Mouse (Mus musculus): Measurements from ENCODE around the gene Elp4. TPM values are rescaled to one million over a fixed set of nuclear protein-coding genes. Genes with fewer than 3 reads are reported as not detected.

Elp4 gene
- polyA plus RNA-seq, 1 experiment: 7.4 TPM

DNA sequence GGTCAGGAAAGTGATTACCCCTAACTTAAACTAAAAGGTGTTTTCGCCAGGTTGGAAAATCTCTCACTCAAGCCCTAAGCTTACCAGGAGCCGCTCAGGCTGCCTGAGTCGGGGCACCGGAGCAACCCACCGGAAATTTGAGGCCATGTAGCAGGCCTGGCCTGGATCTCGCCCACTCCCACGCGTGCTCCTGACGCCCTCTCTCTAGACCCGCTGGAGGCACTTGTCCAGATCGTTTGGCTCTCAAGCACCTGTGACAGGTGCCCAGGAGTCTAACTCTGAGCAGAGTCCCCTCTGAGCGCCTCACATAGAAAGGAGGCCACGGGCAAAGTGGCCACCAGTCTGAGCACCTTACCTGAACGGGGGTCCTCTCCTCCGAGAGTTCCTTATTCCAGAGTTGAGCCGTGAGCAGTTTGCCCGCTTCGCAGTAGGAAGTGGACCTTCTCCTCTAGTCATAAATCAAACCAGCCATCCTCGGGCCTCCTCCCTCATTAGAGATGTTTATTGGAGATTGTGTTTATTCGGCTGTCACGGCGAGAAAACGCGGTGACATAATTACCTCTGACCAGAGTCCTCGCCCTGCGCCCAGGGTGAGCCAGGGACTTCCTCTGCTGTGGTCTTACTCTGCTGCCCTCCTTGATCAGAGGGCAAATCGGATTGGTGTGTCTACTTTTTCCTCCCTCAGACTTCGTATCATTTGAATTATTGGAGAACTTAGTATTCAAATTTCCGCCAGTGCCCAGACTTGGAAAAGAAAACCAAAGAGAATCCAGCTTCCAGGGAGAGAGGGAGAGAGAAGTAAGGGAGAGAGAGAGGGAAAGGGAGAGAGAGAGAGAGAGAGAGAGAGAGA lies 234.3 kb downstream of the Elp4 start:
- H3K4me1 ChIP-seq (ENCODE audit: control insufficient read depth, insufficient read depth, low read length): peaks cover 16% of the 10 kb centered on the region
- no peak for TF ChIP-seq POLR2A (IDR thresholded peaks at IDR 0.05; ENCODE audit: borderline replicate concordance, low read depth, low read length)
- no peak for TF ChIP-seq CTCF (IDR thresholded peaks at IDR 0.05; ENCODE audit: low read depth, low read length)
- H3K27ac ChIP-seq (ENCODE audit: insufficient read depth, low read depth, low read length): no peak overlapping the region

GRCm38 (mm10) chr2:105669371-105669861 lies 234.9 kb downstream of the Elp4 start:
- Histone ChIP-seq H3K4me1 (ENCODE audit: control insufficient read depth, insufficient read depth, low read length) (peaks cover 13% of the 10 kb centered on the region), H3K4me3 (ENCODE audit: insufficient read depth, low read length) (peak overlapping the region; percentile 15; the same call in 1 of the 2 replicates), H3K27ac (ENCODE audit: insufficient read depth, low read depth, low read length) (no peak overlapping the region)
- TF ChIP-seq CTCF (IDR thresholded peaks at IDR 0.05; ENCODE audit: low read depth, low read length) (no peak), POLR2A (IDR thresholded peaks at IDR 0.05; ENCODE audit: borderline replicate concordance, low read depth, low read length) (no peak)

More for the DNA sequence above, 234.3 kb downstream of the Elp4 start:
- no peak overlapping the region for H3K4me3 ChIP-seq (ENCODE audit: insufficient read depth, low read length)

- no peak within 1 kb of the TSS for H3K27ac ChIP-seq (ENCODE audit: insufficient read depth, low read depth, low read length)
- TF ChIP-seq POLR2A (IDR thresholded peaks at IDR 0.05; ENCODE audit: borderline replicate concordance, low read depth, low read length): no peak
- TF ChIP-seq CTCF (IDR thresholded peaks at IDR 0.05; ENCODE audit: low read depth, low read length): no peak
- H3K4me1 ChIP-seq (ENCODE audit: control insufficient read depth, insufficient read depth, low read length): peaks cover 9% of the 10 kb centered on the region; the same call in 1 of the 2 replicates
- H3K4me3 ChIP-seq (ENCODE audit: insufficient read depth, low read length): peak within 1 kb of the TSS; percentile 23
These were observed 235.8 kb downstream of the Elp4 start, which contains the start of gene Pax6 for GRCm38 (mm10) chr2:105668271-105669270. Pax6 (plus strand) TSS chr2:105668900.

DNA sequence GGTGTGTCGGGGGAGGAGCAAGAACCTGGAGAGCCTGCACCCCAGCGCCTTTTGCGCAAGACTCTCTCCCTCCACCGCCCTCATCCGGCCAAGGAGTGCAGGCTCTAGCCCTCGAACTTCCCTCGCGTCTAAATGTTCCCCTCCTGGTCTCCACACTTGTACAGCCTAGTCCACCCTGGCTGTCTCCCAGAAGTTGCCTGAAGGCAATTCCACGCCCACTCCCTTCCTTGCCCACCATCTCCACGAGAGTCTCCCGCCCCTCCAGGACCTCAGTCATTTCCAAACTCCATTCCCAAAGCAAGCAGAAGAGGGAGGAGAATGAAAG lies 236.8 kb downstream of the Elp4 start:
- H3K4me3 ChIP-seq (ENCODE audit: insufficient read depth, low read length): no peak overlapping the region
- no peak overlapping the region for H3K27ac ChIP-seq (ENCODE audit: insufficient read depth, low read depth, low read length)
- no peak for TF ChIP-seq CTCF (IDR thresholded peaks at IDR 0.05; ENCODE audit: low read depth, low read length)
- peaks cover 7% of the 10 kb centered on the region; the same call in 1 of the 2 replicates for H3K4me1 ChIP-seq (ENCODE audit: control insufficient read depth, insufficient read depth, low read length)

GRCm38 (mm10) chr2:105666763-105667625 lies 237.4 kb downstream of the Elp4 start:
- Histone ChIP-seq H3K27ac (ENCODE audit: insufficient read depth, low read depth, low read length) (no peak overlapping the region), H3K4me3 (ENCODE audit: insufficient read depth, low read length) (no peak overlapping the region)
- TF ChIP-seq CTCF (IDR thresholded peaks at IDR 0.05; ENCODE audit: low read depth, low read length) (no peak), POLR2A (IDR thresholded peaks at IDR 0.05; ENCODE audit: borderline replicate concordance, low read depth, low read length) (no peak)

DNA sequence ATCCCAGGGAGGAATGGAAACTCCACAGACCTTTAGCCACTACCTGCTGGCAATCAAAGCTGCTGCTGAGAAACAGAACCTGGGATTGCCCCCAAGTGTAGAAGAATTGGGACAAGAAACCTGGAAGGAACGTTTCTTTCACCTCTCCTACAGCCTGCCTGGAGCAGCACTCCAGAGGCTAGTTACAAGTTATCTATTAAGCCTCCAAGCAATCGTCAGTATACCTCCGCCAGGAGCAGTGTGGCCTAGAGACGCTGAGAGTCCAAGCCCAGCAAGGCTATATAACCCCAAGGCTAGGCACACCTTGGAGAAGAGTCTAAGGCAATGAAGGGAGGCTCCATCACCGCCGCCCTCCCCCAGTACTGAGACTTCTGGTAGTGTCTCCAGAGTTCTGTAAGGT lies 238.0 kb downstream of the Elp4 start:
- TF ChIP-seq POLR2A (IDR thresholded peaks at IDR 0.05; ENCODE audit: borderline replicate concordance, low read depth, low read length) (no peak), CTCF (IDR thresholded peaks at IDR 0.05; ENCODE audit: low read depth, low read length) (no peak)
- Histone ChIP-seq H3K27ac (ENCODE audit: insufficient read depth, low read depth, low read length) (no peak overlapping the region), H3K4me1 (ENCODE audit: control insufficient read depth, insufficient read depth, low read length) (peaks cover 7% of the 10 kb centered on the region; the same call in 1 of the 2 replicates), H3K4me3 (ENCODE audit: insufficient read depth, low read length) (no peak overlapping the region)

More at GRCm38 (mm10) chr2:105666763-105667625, 237.4 kb downstream of the Elp4 start:
- H3K4me1 ChIP-seq (ENCODE audit: control insufficient read depth, insufficient read depth, low read length): peaks cover 7% of the 10 kb centered on the region; the same call in 1 of the 2 replicates

DNA sequence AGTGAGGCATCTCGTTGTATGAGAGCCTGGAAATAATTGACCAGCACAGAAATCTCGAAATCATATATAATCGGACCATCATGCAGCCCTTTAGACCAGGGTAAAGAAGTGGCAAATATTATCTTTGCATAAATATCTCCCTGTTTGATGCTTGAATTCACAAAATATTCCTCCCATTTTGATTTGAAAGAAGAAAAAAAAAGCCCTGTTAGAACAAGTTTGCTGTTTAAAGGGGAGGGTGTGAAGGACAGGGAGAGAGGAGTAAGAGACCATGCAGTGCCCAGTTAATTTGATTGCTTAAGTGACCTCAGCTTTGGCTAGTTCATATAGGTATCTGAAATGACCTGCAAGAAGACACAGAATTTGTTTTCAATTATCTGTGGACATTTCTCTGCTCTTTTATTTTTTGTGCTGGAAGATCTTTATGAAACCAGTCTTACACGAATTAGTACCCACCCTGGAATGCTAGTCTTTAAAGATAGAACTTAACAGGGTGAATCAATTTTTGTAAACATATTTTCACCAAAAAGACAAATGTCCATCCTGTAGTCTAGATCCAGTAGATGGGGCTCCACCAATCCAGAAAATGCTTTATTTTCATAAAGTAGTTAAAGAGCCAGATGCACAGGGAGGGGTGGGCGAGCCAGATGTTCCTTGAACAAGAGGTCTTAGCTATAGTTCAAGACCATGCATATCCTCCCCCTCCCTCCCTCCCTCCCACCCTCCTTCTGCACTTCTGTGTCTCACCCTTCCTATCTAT lies 238.7 kb downstream of the Elp4 start:
- H3K4me1 ChIP-seq (ENCODE audit: control insufficient read depth, insufficient read depth, low read length): peaks cover 7% of the 10 kb centered on the region; the same call in 1 of the 2 replicates

DNA sequence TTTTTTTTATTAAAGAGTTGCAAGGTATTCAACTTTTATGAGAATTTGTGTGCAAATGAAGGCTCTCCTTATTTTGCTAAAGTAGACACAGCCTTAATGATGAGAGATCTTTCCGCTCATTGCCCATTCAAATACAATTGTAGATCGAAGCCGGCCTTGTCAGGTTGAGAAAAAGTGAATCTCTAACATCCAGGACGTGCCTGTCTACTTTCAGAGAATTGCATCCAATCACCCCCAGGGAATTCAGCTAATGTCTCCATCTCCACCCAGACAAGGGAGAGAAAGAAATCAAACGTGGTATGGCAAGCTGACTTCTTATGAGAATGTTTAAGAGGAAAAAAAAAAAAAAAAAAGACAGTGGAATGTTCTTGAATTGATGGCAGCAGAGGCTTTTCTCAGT lies 239.4 kb downstream of the Elp4 start:
- TF ChIP-seq POLR2A (IDR thresholded peaks at IDR 0.05; ENCODE audit: borderline replicate concordance, low read depth, low read length): no peak
- TF ChIP-seq CTCF (IDR thresholded peaks at IDR 0.05; ENCODE audit: low read depth, low read length): no peak
- Histone ChIP-seq H3K27ac (ENCODE audit: insufficient read depth, low read depth, low read length) (no peak overlapping the region), H3K4me3 (ENCODE audit: insufficient read depth, low read length) (no peak overlapping the region), H3K4me1 (ENCODE audit: control insufficient read depth, insufficient read depth, low read length) (peaks cover 7% of the 10 kb centered on the region; the same call in 1 of the 2 replicates)

More for the DNA sequence above, 238.7 kb downstream of the Elp4 start:
- no peak overlapping the region for H3K27ac ChIP-seq (ENCODE audit: insufficient read depth, low read depth, low read length)
- H3K4me3 ChIP-seq (ENCODE audit: insufficient read depth, low read length): no peak overlapping the region
- TF ChIP-seq CTCF (IDR thresholded peaks at IDR 0.05; ENCODE audit: low read depth, low read length) (no peak), POLR2A (IDR thresholded peaks at IDR 0.05; ENCODE audit: borderline replicate concordance, low read depth, low read length) (no peak)

Data from bone marrow macrophage, adult 2 months (primary cell).